Mouse (Mus musculus) midbrain, embryonic 14.5 days (tissue): ENCODE results near the gene Dclk2. TPM values are rescaled to one million over a fixed set of nuclear protein-coding genes. Genes with fewer than 3 reads are reported as not detected.

Source experiments
- ATAC-seq: fragments of 200-750 bp; cut with Nextera tagmentation; 2 replicates; pipeline ENCODE4 v1.8.0; 2017; ENCODE audit warnings: moderate number of reproducible peaks, moderate library complexity; ENCODE audit not compliant: low FRiP score, low TSS enrichment
- DNase-seq: peaks from one replicate; pipeline ENCODE4 v3.0.0-alpha.2; 2015
- H3K27ac ChIP-seq: fragments of 300-500 bp; sonication (generic); replicated peaks from 2 replicates; pipeline ENCODE4 v1.5.1; 2014; ENCODE audit warnings: mild to moderate bottlenecking, low read depth, low read length, moderate library complexity
- H3K27me3 ChIP-seq: fragments of 300-500 bp; sonication (generic); 2 replicates; pipeline ENCODE4 v1.6.1; 2014; ENCODE audit warnings: low read length, control low read depth, mixed read lengths; ENCODE audit not compliant: control insufficient read depth, insufficient read depth
- H3K36me3 ChIP-seq: fragments of 300-500 bp; sonication (generic); 2 replicates; pipeline ENCODE4 v1.6.1; 2014; ENCODE audit warnings: low read length, control low read depth; ENCODE audit not compliant: control insufficient read depth, insufficient read depth
- H3K4me1 ChIP-seq: fragments of 300-500 bp; sonication (generic); 2 replicates; pipeline ENCODE4 v1.6.1; 2014; ENCODE audit warnings: mild to moderate bottlenecking, antibody characterized with exemption, low read length, control low read depth; ENCODE audit not compliant: control insufficient read depth, insufficient read depth
- H3K4me2 ChIP-seq: fragments of 300-500 bp; sonication (generic); 2 replicates; pipeline ENCODE4 v1.6.1; 2014; ENCODE audit warnings: mild to moderate bottlenecking, low read length, moderate library complexity
- H3K4me3 ChIP-seq: fragments of 300-500 bp; sonication (generic); replicated peaks from 2 replicates; pipeline ENCODE4 v1.5.1; 2014; ENCODE audit warnings: low read depth, low read length
- H3K9ac ChIP-seq: fragments of 300-500 bp; sonication (generic); replicated peaks from 2 replicates; pipeline ENCODE4 v1.6.1; 2014; ENCODE audit warnings: mild to moderate bottlenecking, low read length, moderate library complexity
- H3K9me3 ChIP-seq: fragments of 300-500 bp; sonication (generic); 2 replicates; pipeline ENCODE4 v1.6.1; 2016; ENCODE audit warnings: low read length, control low read depth, mixed read lengths; ENCODE audit not compliant: control insufficient read depth
- WGBS: fragments of 180-500 bp; shearing (Covaris S2); extraction: QIAGEN DNeasy Blood & Tissue Kit; methylation state at CpG from one replicate; pipeline ENCODE4 v1.1.7; 2014; 5-methylcytosine and 5-hydroxymethylcytosine counted together
- polyA plus RNA-seq: library from polyadenylated mRNA; unstranded; fragments of >200 nt; fragmentation: Nextera tagmentation; extraction: Ambion mirVana; gene quantifications from 2 replicates; pipeline ENCODE4 v1.2.1, GENCODE M21; 2014

The Dclk2 gene
- polyA plus RNA-seq, 1 experiment from 2014 or later = 91.1 TPM

- H3K9ac ChIP-seq = no peak overlapping the region
- ATAC-seq (no peak), DNase-seq (no peak)
- H3K36me3 ChIP-seq = peaks cover 44% of the 10 kb centered on the region
- H3K4me3 ChIP-seq = no peak overlapping the region
- H3K27ac ChIP-seq = no peak overlapping the region
- H3K9me3 ChIP-seq = no peaks in the 10 kb centered on the region
- no peak overlapping the region for H3K4me2 ChIP-seq
- H3K27me3 ChIP-seq = no peaks in the 10 kb centered on the region
- WGBS = 98% methylated on average over 3 of the region's 3 CpGs
- 0 out of 2 replicates have a peak, but pooled peaks cover 4% of the 10 kb centered on the region for H3K4me1 ChIP-seq
These were observed 136.6 kb downstream of the Dclk2 start for GRCm38 (mm10) chr3:86784051-86784450.

- Histone ChIP-seq H3K4me1 (peaks cover 9% of the 10 kb centered on the region), H3K9ac (no peak overlapping the region), H3K4me2 (no peak overlapping the region), H3K36me3 (peaks cover 24% of the 10 kb centered on the region), H3K27me3 (no peaks in the 10 kb centered on the region), H3K4me3 (no peak overlapping the region), H3K27ac (no peak overlapping the region), H3K9me3 (no peaks in the 10 kb centered on the region)
- WGBS = 73% methylated on average over 4 of the region's 4 CpGs
- peak; percentile 42 for DNase-seq
- no peak for ATAC-seq
These were observed 140.9 kb downstream of the Dclk2 start for GRCm38 (mm10) chr3:86779704-86780103.

DNA sequence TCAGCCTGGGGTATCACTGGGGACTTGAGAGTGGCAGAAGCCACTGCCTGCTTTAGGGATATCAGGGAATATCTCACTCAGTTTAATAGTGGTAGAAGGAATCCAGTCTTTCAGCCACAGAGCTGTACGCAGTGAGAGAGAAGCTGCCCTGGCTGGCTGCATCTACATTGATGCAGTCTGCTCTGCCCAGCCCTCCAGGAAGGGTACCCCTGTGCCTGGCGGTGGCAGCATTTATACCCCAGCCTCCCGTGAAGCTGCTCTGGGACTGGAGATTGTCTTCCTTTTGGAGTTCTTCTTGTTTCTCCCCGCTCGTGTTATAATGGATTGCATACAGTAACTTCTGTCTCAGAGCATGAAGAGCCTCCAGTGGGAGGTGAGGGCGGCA lies 145.2 kb downstream of the Dclk2 start:
- Histone ChIP-seq H3K9me3 (no peaks in the 10 kb centered on the region), H3K36me3 (0 out of 2 replicates have a peak, but pooled peaks cover 2% of the 10 kb centered on the region), H3K9ac (no peak overlapping the region), H3K4me1 (peaks cover 14% of the 10 kb centered on the region), H3K27me3 (no peaks in the 10 kb centered on the region), H3K27ac (peak overlapping the region; percentile 52; the same call in 1 of the 2 replicates), H3K4me2 (no peak overlapping the region), H3K4me3 (no peak overlapping the region)
- ATAC-seq (no peak; the same call in 1 of the 2 replicates), DNase-seq (no peak)
- 74% methylated on average over 6 of the region's 6 CpGs for WGBS

- H3K4me3 ChIP-seq = no peak overlapping the region
- peaks cover 14% of the 10 kb centered on the region for H3K4me1 ChIP-seq
- H3K4me2 ChIP-seq = peak overlapping the region; percentile 25; the same call in 1 of the 2 replicates
- peak; percentile 37; the same call in 1 of the 2 replicates for ATAC-seq
- H3K36me3 ChIP-seq = 0 out of 2 replicates have a peak, but pooled peaks cover 2% of the 10 kb centered on the region
- H3K27me3 ChIP-seq = no peaks in the 10 kb centered on the region
- peak overlapping the region; percentile 52; the same call in 1 of the 2 replicates for H3K27ac ChIP-seq
- DNase-seq = no peak
- H3K9me3 ChIP-seq = no peaks in the 10 kb centered on the region
- no peak overlapping the region for H3K9ac ChIP-seq
- 39% methylated on average over 14 of the region's 14 CpGs for WGBS
These were observed 145.8 kb downstream of the Dclk2 start for GRCm38 (mm10) chr3:86774566-86775443.

GRCm38 (mm10) chr3:86768969-86769368 lies 151.7 kb downstream of the Dclk2 start:
- H3K9me3 ChIP-seq = no peaks in the 10 kb centered on the region
- ATAC-seq (no peak), DNase-seq (no peak)
- no peak overlapping the region for H3K27ac ChIP-seq
- no peak overlapping the region for H3K9ac ChIP-seq
- H3K4me2 ChIP-seq = no peak overlapping the region
- WGBS = 15% methylated on average over 6 of the region's 6 CpGs
- no peaks in the 10 kb centered on the region for H3K27me3 ChIP-seq
- peaks cover 10% of the 10 kb centered on the region for H3K4me1 ChIP-seq
- no peaks in the 10 kb centered on the region for H3K36me3 ChIP-seq
- H3K4me3 ChIP-seq = no peak overlapping the region

GRCm38 (mm10) chr3:86768553-86768952 lies 152.1 kb downstream of the Dclk2 start:
- Histone ChIP-seq H3K9me3 (no peaks in the 10 kb centered on the region), H3K27me3 (no peaks in the 10 kb centered on the region), H3K4me3 (no peak overlapping the region), H3K4me2 (no peak overlapping the region), H3K4me1 (peaks cover 10% of the 10 kb centered on the region), H3K27ac (0 out of 2 replicates have a peak overlapping the region, but pooled peaks have one; percentile 20), H3K36me3 (no peaks in the 10 kb centered on the region), H3K9ac (no peak overlapping the region)
- DNase-seq (peak; percentile 52), ATAC-seq (no peak)
- WGBS = 6% methylated on average over 8 of the region's 8 CpGs

DNA sequence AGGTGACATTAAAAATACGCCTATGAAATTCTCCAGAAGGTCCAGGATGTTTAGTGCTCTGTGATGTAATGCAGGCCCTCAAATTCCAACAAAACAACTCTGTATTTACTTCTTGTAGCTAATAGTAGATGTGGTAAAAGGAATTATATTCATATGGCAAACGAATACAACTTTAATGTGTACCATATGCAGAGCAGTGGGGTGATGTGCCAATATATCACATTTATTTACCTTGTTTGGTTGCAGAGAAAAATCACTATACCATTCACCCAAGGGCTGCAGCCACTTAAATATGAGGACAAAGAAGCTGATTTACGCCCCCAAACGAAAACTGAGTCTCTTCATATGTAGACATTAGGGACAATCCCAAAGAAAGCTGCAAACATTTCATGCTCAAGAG lies 158.2 kb downstream of the Dclk2 start:
- Histone ChIP-seq H3K27me3 (no peaks in the 10 kb centered on the region), H3K27ac (no peak overlapping the region), H3K4me1 (peaks cover 3% of the 10 kb centered on the region; the same call in 1 of the 2 replicates), H3K9ac (no peak overlapping the region), H3K9me3 (no peaks in the 10 kb centered on the region), H3K4me2 (no peak overlapping the region), H3K4me3 (no peak overlapping the region), H3K36me3 (no peaks in the 10 kb centered on the region)
- no peak for ATAC-seq
- WGBS = 89% methylated on average over 4 of the region's 4 CpGs
- DNase-seq = no peak

DNA sequence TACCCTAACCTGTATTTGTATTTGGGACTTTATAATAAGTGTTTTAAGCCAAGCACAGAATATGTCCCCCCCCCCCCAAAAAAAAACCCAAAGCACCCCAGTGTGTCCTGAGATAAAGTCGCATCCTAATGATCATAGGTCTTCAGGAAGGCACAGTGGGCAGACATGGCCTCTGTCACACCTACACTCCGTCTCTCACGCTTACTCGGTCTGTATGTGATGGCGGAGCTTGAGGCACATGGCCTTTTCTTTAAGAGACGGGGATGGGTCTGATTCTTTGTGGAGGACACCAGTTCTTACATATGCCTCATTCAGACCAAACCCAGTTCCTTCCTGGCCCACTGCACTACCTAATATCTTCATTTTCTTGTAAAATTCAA lies 158.6 kb downstream of the Dclk2 start:
- ATAC-seq = no peak; the same call in 1 of the 2 replicates

More for the DNA sequence above, 158.6 kb downstream of the Dclk2 start:
- H3K27me3 ChIP-seq = no peaks in the 10 kb centered on the region
- H3K27ac ChIP-seq = no peak overlapping the region
- H3K4me3 ChIP-seq = no peak overlapping the region
- no peak overlapping the region for H3K4me2 ChIP-seq
- no peaks in the 10 kb centered on the region for H3K36me3 ChIP-seq
- H3K9ac ChIP-seq = no peak overlapping the region
- peaks cover 3% of the 10 kb centered on the region; the same call in 1 of the 2 replicates for H3K4me1 ChIP-seq
- DNase-seq = no peak
- H3K9me3 ChIP-seq = no peaks in the 10 kb centered on the region
- WGBS = 76% methylated on average over 6 of the region's 6 CpGs
